Mouse (Mus musculus) midbrain, postnatal 0 days (tissue): Measurements from ENCODE around the gene Alk. TPM values are rescaled to one million over a fixed set of nuclear protein-coding genes. Genes with fewer than 3 reads are reported as not detected.

Experiments
- ATAC-seq: fragments of 200-750 bp; cut with Nextera tagmentation; 2 replicates; pipeline ENCODE4 v1.8.0; 2017; ENCODE audit warnings: moderate number of reproducible peaks, mild to moderate bottlenecking, moderate TSS enrichment, moderate library complexity; ENCODE audit not compliant: low FRiP score
- DNase-seq: peaks from one replicate; pipeline ENCODE4 v3.0.0-alpha.2; 2015; ENCODE audit warnings: low spot score
- H3K27ac ChIP-seq: fragments of 300-500 bp; sonication (generic); 2 replicates; pipeline ENCODE4 v1.5.1; 2014; ENCODE audit warnings: low read depth, mild to moderate bottlenecking, low read length, mixed read lengths
- H3K27me3 ChIP-seq: fragments of 300-500 bp; sonication (generic); 2 replicates; pipeline ENCODE4 v1.6.1; 2014; ENCODE audit warnings: low read length, control low read depth, mixed read lengths; ENCODE audit not compliant: insufficient read depth
- H3K36me3 ChIP-seq: fragments of 300-500 bp; sonication (generic); 2 replicates; pipeline ENCODE4 v1.6.1; 2014; ENCODE audit warnings: low read length, control low read depth, mixed read lengths; ENCODE audit not compliant: insufficient read depth
- H3K4me1 ChIP-seq: fragments of 300-500 bp; sonication (generic); 2 replicates; pipeline ENCODE4 v1.6.1; 2014; ENCODE audit warnings: mild to moderate bottlenecking, control low read depth, antibody characterized with exemption, low read length, mixed read lengths; ENCODE audit not compliant: insufficient read depth
- H3K4me2 ChIP-seq: fragments of 300-500 bp; sonication (generic); 2 replicates; pipeline ENCODE4 v1.6.1; 2014; ENCODE audit warnings: low read depth, mild to moderate bottlenecking, low read length, mixed read lengths; ENCODE audit not compliant: poor library complexity, severe bottlenecking
- H3K4me3 ChIP-seq: fragments of 300-500 bp; sonication (generic); 2 replicates; pipeline ENCODE4 v1.5.1; 2014; ENCODE audit warnings: low read depth, mild to moderate bottlenecking, low read length, moderate library complexity
- H3K9ac ChIP-seq: fragments of 300-500 bp; sonication (generic); replicated peaks from 2 replicates; pipeline ENCODE4 v1.6.1; 2014; ENCODE audit warnings: mild to moderate bottlenecking, low read length, moderate library complexity, mixed read lengths; ENCODE audit not compliant: poor library complexity, severe bottlenecking
- H3K9me3 ChIP-seq: fragments of 300-500 bp; sonication (generic); 2 replicates; pipeline ENCODE4 v1.6.1; 2016; ENCODE audit warnings: low read length, control low read depth
- CTCF ChIP-seq: IDR thresholded peaks from 2 replicates; pipeline ENCODE4 v1.5.1; 2016; ENCODE audit warnings: antibody characterized with exemption, mild to moderate bottlenecking
- WGBS: fragments of 180-500 bp; shearing (Covaris S2); extraction: QIAGEN DNeasy Blood & Tissue Kit; methylation state at CpG from one replicate; pipeline ENCODE4 v1.1.7; 2014; 5-methylcytosine and 5-hydroxymethylcytosine counted together
- polyA plus RNA-seq: library from polyadenylated mRNA; unstranded; fragments of >200 nt; fragmentation: Nextera tagmentation; extraction: Ambion mirVana; gene quantifications from 2 replicates; pipeline ENCODE4 v1.2.1, GENCODE M21; 2015
- total RNA-seq: library from RNA; depleted of rRNA; stranded (reverse); fragments of >200 nt; gene quantifications from 2 replicates; pipeline ENCODE4 v1.2.3, GENCODE M21; 2014

Alk gene
- total and polyA plus RNA-seq, 2 experiments from 2014 or later = 5.2 to 17.6 TPM

DNA sequence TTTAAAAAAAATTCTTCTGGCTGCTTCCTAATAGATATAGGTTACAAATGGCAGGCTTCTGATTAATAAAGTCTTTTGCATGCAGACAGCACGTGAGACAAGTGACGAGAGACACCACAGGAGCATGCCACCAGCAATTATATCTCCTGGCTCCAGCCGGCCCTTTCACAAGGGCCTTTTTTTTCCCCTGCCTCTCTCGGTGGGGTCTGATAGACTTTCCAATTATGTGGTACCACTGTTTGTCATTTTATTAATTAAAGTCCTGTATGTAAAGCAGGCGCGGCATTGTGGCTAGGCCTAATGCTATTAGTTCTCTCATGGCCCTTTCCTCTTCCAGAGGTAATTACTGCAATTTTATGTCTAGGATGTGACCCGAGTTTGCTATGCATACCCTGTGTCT, 630.7 kb downstream of the Alk start:
- DNase-seq = no peak
- H3K27me3 ChIP-seq = no peaks in the 10 kb centered on the region
- no peak overlapping the region for H3K27ac ChIP-seq
- no peak overlapping the region for H3K9ac ChIP-seq
- H3K4me1 ChIP-seq = no peaks in the 10 kb centered on the region
- no peak overlapping the region for H3K4me3 ChIP-seq
- no peaks in the 10 kb centered on the region for H3K36me3 ChIP-seq
- ATAC-seq = no peak
- 64% methylated on average over 7 of the region's 7 CpGs for WGBS
- no peaks in the 10 kb centered on the region for H3K9me3 ChIP-seq
- TF ChIP-seq CTCF = no peak
- H3K4me2 ChIP-seq = no peak overlapping the region

DNA sequence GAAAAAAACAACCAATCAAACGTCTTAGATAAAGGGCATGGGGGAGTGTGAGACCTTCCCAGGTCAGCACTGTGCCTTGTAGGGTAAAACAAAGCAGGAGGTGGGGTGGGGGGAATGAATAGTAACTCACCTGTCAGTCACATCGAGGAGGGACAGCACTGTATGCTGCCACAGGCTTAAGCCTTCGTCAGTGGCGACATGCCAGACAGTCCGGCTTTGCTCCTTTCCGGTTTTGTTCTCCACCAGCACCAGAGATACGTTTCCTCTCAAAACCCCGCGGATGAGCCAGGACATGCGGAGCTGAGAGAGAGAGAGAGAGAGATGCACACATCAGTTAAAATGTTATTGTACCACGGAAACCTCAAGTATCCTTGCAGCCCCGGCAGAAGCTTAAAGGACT, 637.1 kb downstream of the Alk start:
- ATAC-seq = no peak
- Histone ChIP-seq H3K4me3 (no peak overlapping the region), H3K36me3 (no peaks in the 10 kb centered on the region), H3K9ac (no peak overlapping the region), H3K4me1 (no peaks in the 10 kb centered on the region), H3K4me2 (no peak overlapping the region), H3K9me3 (no peaks in the 10 kb centered on the region), H3K27ac (no peak overlapping the region), H3K27me3 (peaks cover 5% of the 10 kb centered on the region; the same call in 1 of the 2 replicates)
- 64% methylated on average over 12 of the region's 12 CpGs for WGBS
- DNase-seq = no peak
- TF ChIP-seq CTCF = no peak

GRCm38 (mm10) chr17:71965733-71966606, 638.5 kb downstream of the Alk start:
- no peak overlapping the region for H3K27ac ChIP-seq
- DNase-seq (peak; percentile 92), ATAC-seq (peak; percentile 64)
- no peak overlapping the region for H3K4me2 ChIP-seq
- no peak overlapping the region for H3K9ac ChIP-seq
- H3K36me3 ChIP-seq = no peaks in the 10 kb centered on the region
- WGBS = 68% methylated on average over 9 of the region's 9 CpGs
- peaks cover 5% of the 10 kb centered on the region; the same call in 1 of the 2 replicates for H3K27me3 ChIP-seq
- no peaks in the 10 kb centered on the region for H3K4me1 ChIP-seq
- peak; percentile 92 for TF ChIP-seq CTCF
- no peak overlapping the region for H3K4me3 ChIP-seq
- no peaks in the 10 kb centered on the region for H3K9me3 ChIP-seq

DNA sequence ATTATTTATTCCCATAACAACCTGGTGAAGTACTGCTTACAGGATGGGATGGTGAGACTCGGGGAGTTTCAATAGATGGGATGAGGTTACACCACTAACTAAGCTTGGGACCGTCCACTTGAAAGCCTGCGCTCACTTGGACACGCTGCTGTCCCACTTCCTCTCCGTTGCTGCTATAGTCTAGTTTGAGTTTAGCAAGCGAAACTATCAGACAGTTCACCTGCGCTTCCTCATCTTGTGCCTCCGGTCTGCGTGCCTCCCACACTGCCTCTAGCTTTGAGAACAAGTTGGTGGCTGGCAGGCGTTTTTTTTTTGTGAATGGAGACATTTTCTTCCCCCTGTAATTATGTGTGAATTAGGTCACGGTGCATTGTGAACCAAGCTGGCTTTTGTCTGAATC, 639.8 kb downstream of the Alk start:
- Histone ChIP-seq H3K9me3 (no peaks in the 10 kb centered on the region), H3K4me2 (no peak overlapping the region), H3K36me3 (no peaks in the 10 kb centered on the region), H3K9ac (no peak overlapping the region), H3K27ac (no peak overlapping the region), H3K27me3 (peaks cover 5% of the 10 kb centered on the region; the same call in 1 of the 2 replicates), H3K4me3 (no peak overlapping the region), H3K4me1 (no peaks in the 10 kb centered on the region)
- TF ChIP-seq CTCF = no peak
- 61% methylated on average over 11 of the region's 11 CpGs for WGBS
- no peak for DNase-seq
- ATAC-seq = no peak

DNA sequence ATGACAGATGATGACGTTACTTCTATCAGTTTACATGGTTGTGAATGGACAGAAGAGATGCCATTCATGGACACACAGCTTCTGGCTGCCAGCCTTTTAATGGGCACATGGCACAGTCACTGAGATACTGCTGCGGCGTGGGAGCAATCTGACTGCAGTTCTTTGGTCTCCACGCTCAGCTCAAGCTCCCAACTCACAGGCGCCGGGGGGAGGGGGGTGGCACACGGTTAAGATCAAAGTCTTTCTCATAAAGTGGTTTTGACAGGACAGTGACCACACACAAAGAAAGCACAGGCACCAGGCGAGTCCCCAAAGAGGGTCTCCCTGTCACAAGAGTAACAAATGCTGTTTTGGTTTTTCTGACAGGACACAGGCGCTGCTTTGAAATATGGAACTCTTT, 641.7 kb downstream of the Alk start:
- ATAC-seq = peak; percentile 42; the same call in 1 of the 2 replicates
- WGBS = 24% methylated on average over 9 of the region's 9 CpGs
- Histone ChIP-seq H3K27me3 (peaks cover 5% of the 10 kb centered on the region; the same call in 1 of the 2 replicates), H3K4me3 (no peak overlapping the region), H3K27ac (no peak overlapping the region), H3K4me1 (no peaks in the 10 kb centered on the region), H3K9ac (no peak overlapping the region), H3K9me3 (no peaks in the 10 kb centered on the region), H3K4me2 (0 out of 2 replicates have a peak overlapping the region, but pooled peaks have one; percentile 27), H3K36me3 (no peaks in the 10 kb centered on the region)
- DNase-seq = peak; percentile 49
- TF ChIP-seq CTCF = no peak

DNA sequence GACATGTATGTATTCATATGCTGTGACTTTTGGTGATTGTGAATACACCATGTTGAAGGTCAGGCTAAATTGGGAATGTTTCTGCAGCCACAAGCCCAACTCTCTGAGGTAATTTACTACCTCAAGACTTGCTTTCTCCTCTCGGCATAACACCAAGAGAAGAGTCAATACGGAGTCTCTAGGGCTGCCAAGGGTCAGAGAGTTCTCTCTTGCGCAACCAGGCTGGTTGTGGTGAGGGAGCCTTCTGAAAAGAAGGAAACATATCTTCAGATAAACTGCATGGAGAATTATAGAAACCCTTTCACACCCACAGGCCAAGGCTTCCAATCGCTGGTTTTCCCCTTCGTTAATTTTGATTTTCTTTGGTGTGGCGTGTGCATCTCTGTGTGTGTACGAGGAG, 649.4 kb downstream of the Alk start:
- DNase-seq (no peak), ATAC-seq (no peak)
- WGBS = 91% methylated on average over 7 of the region's 7 CpGs
- Histone ChIP-seq H3K27me3 (no peaks in the 10 kb centered on the region), H3K27ac (no peak overlapping the region), H3K36me3 (no peaks in the 10 kb centered on the region), H3K9ac (no peak overlapping the region), H3K9me3 (no peaks in the 10 kb centered on the region), H3K4me3 (no peak overlapping the region), H3K4me1 (no peaks in the 10 kb centered on the region), H3K4me2 (no peak overlapping the region)
- no peak for TF ChIP-seq CTCF
